In genomic region chr17:43458598-43458997, GRCm38 (mm10) we compare ENCODE assay signal across 8 mouse cellular contexts. TPM values are rescaled to one million over a fixed set of nuclear protein-coding genes. Genes with fewer than 3 reads are reported as not detected.
A peak's percentile ranks its signal among the peaks of the same experiment; 100 is the strongest.
DNase-seq lines count a peak whose midpoint lies in the region; ATAC-seq and TF ChIP-seq lines count a peak whose summit lies in the region.

No protein-coding gene starts in this region.

- no peak for TF ChIP-seq POLR2A in liver, adult 2 months (IDR thresholded peaks at IDR 0.05; ENCODE audit: extremely low read depth, insufficient read depth, low read length)
- TF ChIP-seq POLR2A in thymus, adult 2 months (IDR thresholded peaks at IDR 0.05; ENCODE audit: control insufficient read depth, extremely low read depth, insufficient read depth, low read length, poor library complexity), result no peak

- no peak overlapping the region for H3K27ac ChIP-seq in midbrain, embryonic 11.5 days (ENCODE audit: low read depth, low read length)
- no peak overlapping the region for H3K27ac ChIP-seq in midbrain, embryonic 16.5 days (ENCODE audit: low read length)
- no peak overlapping the region for H3K27ac ChIP-seq in kidney, embryonic 14.5 days (ENCODE audit: low read depth, low read length)
- H3K27ac ChIP-seq in liver, adult 2 months (replicated peaks; ENCODE audit: insufficient read depth, low read depth, low read length), result no peak overlapping the region
- H3K27ac ChIP-seq in thymus, adult 2 months (ENCODE audit: control insufficient read depth, insufficient read depth, low read length), result no peak overlapping the region

- peak; percentile 96 for DNase-seq in midbrain, embryonic 11.5 days (ENCODE audit: low spot score, missing footprints)
- peak; percentile 60 for DNase-seq in embryo, embryonic 11.5 days (ENCODE audit: low read depth, low spot score)
- DNase-seq in gonadal fat pad, adult 2 months (ENCODE audit: low read depth), result peak; percentile 4
- peak; percentile 58 for DNase-seq in liver, adult 2 months (ENCODE audit: extremely low read depth, low read depth, low spot score)
- DNase-seq in thymus, adult 2 months, result peak; percentile 66

- H3K27me3 ChIP-seq in midbrain, embryonic 11.5 days (ENCODE audit: control insufficient read depth, insufficient read depth, low read length), result no peaks in the 10 kb centered on the region
- H3K27me3 ChIP-seq in midbrain, embryonic 16.5 days (ENCODE audit: control insufficient read depth, insufficient read depth, low read depth, low read length), result no peaks in the 10 kb centered on the region
- H3K27me3 ChIP-seq in kidney, embryonic 14.5 days (ENCODE audit: control insufficient read depth, insufficient read depth, low read length), result no peaks in the 10 kb centered on the region
- H3K27me3 ChIP-seq in liver, adult 2 months (ENCODE audit: control insufficient read depth, insufficient read depth, low read length), result no peaks in the 10 kb centered on the region
- H3K27me3 ChIP-seq in thymus, adult 2 months (ENCODE audit: control insufficient read depth, insufficient read depth, low read length), result no peaks in the 10 kb centered on the region

- no peak overlapping the region for H3K4me2 ChIP-seq in midbrain, embryonic 11.5 days
- H3K4me2 ChIP-seq in midbrain, embryonic 16.5 days (ENCODE audit: low read length), result no peak overlapping the region
- H3K4me2 ChIP-seq in kidney, embryonic 14.5 days (replicated peaks; ENCODE audit: low read depth, low read length), result no peak overlapping the region

- no peaks in the 10 kb centered on the region for H3K79me2 ChIP-seq in liver, adult 2 months (ENCODE audit: control insufficient read depth, insufficient read depth, low read length)

- TF ChIP-seq CTCF in liver, adult 2 months (IDR thresholded peaks at IDR 0.05; ENCODE audit: low read depth, low read length), result peak; percentile 70
- peak; percentile 16; the same call in 1 of the 2 replicates for TF ChIP-seq CTCF in thymus, adult 2 months (IDR thresholded peaks at IDR 0.05; ENCODE audit: borderline replicate concordance, control insufficient read depth, extremely low read depth, insufficient read depth, low read length, poor library complexity)

- 14% methylated on average over 9 of the region's 9 CpGs for WGBS in midbrain, embryonic 11.5 days
- 9% methylated on average over 9 of the region's 9 CpGs for WGBS in midbrain, embryonic 16.5 days
- WGBS in kidney, embryonic 14.5 days, result 15% methylated on average over 9 of the region's 9 CpGs
- 13% methylated on average over 9 of the region's 9 CpGs for WGBS in liver, adult 2 months
- 4% methylated on average over 9 of the region's 9 CpGs for WGBS in thymus, adult 2 months

- H3K36me3 ChIP-seq in midbrain, embryonic 11.5 days (ENCODE audit: control insufficient read depth, insufficient read depth, low read length), result no peaks in the 10 kb centered on the region
- no peaks in the 10 kb centered on the region for H3K36me3 ChIP-seq in midbrain, embryonic 16.5 days (ENCODE audit: control insufficient read depth, insufficient read depth, low read length)
- H3K36me3 ChIP-seq in kidney, embryonic 14.5 days (ENCODE audit: control insufficient read depth, insufficient read depth, low read length), result no peaks in the 10 kb centered on the region; the same call in 1 of the 2 replicates
- no peaks in the 10 kb centered on the region for H3K36me3 ChIP-seq in liver, adult 2 months (ENCODE audit: control insufficient read depth, insufficient read depth, low read length)
- H3K36me3 ChIP-seq in thymus, adult 2 months (ENCODE audit: control insufficient read depth, insufficient read depth, low read length), result no peaks in the 10 kb centered on the region

- peak; percentile 47; the same call in 1 of the 2 replicates for ATAC-seq in midbrain, embryonic 11.5 days (ENCODE audit: low FRiP score)
- ATAC-seq in midbrain, embryonic 16.5 days, result no peak
- ATAC-seq in kidney, embryonic 14.5 days (ENCODE audit: low FRiP score, low TSS enrichment), result peak; percentile 20; the same call in 1 of the 2 replicates
- ATAC-seq in neutrophil, adult 5-6 weeks (ENCODE audit: extremely low read depth, insufficient number of reproducible peaks, low FRiP score, poor library complexity, severe bottlenecking), result peak; percentile 53; the same call in 1 of the 2 replicates

- H3K4me3 ChIP-seq in midbrain, embryonic 11.5 days (ENCODE audit: low read depth, low read length), result no peak overlapping the region
- no peak overlapping the region for H3K4me3 ChIP-seq in midbrain, embryonic 16.5 days (ENCODE audit: low read depth, low read length)
- no peak overlapping the region for H3K4me3 ChIP-seq in kidney, embryonic 14.5 days (ENCODE audit: low read length)
- H3K4me3 ChIP-seq in liver, adult 2 months (ENCODE audit: insufficient read depth, low read depth, low read length), result no peak overlapping the region
- H3K4me3 ChIP-seq in thymus, adult 2 months (ENCODE audit: control insufficient read depth, insufficient read depth, low read length), result no peak overlapping the region

- H3K4me1 ChIP-seq in midbrain, embryonic 11.5 days (ENCODE audit: control insufficient read depth, insufficient read depth, low read length), result no peaks in the 10 kb centered on the region
- peaks cover 6% of the 10 kb centered on the region for H3K4me1 ChIP-seq in midbrain, embryonic 16.5 days (ENCODE audit: control insufficient read depth, insufficient read depth, low read length)
- 0 out of 2 replicates have a peak, but pooled peaks cover 3% of the 10 kb centered on the region for H3K4me1 ChIP-seq in kidney, embryonic 14.5 days (ENCODE audit: control insufficient read depth, insufficient read depth, low read length)
- no peaks in the 10 kb centered on the region for H3K4me1 ChIP-seq in liver, adult 2 months (ENCODE audit: control insufficient read depth, insufficient read depth, low read length)
- no peaks in the 10 kb centered on the region for H3K4me1 ChIP-seq in thymus, adult 2 months (replicated peaks; ENCODE audit: control insufficient read depth, insufficient read depth, low read length)

- H3K9ac ChIP-seq in midbrain, embryonic 11.5 days (ENCODE audit: low read length), result no peak overlapping the region
- H3K9ac ChIP-seq in midbrain, embryonic 16.5 days (ENCODE audit: low read depth, low read length), result no peak overlapping the region
- no peak overlapping the region for H3K9ac ChIP-seq in kidney, embryonic 14.5 days (ENCODE audit: low read depth, low read length)
- no peak overlapping the region for H3K9ac ChIP-seq in liver, adult 2 months (ENCODE audit: low read depth, low read length)

- no peaks in the 10 kb centered on the region for H3K9me3 ChIP-seq in midbrain, embryonic 11.5 days (ENCODE audit: control insufficient read depth, low read length)
- H3K9me3 ChIP-seq in midbrain, embryonic 16.5 days (replicated peaks; ENCODE audit: control insufficient read depth, low read length, poor library complexity, severe bottlenecking), result no peaks in the 10 kb centered on the region
- no peaks in the 10 kb centered on the region for H3K9me3 ChIP-seq in kidney, embryonic 14.5 days (ENCODE audit: control insufficient read depth, low read length)

RNA-seq across cellular contexts. Expression of gene Mep1a, which starts 44.0 kb away (rescaled TPM):
- polyA plus RNA-seq in midbrain, embryonic 11.5 days (2014; fragmentation: Nextera tagmentation; extraction: Ambion mirVana), result 0.14 TPM in 1 of 2 replicates, not detected in the other
- 0.06 TPM in 1 of 2 replicates, not detected in the other for polyA plus RNA-seq in midbrain, embryonic 16.5 days (2015; fragmentation: Nextera tagmentation; extraction: Ambion mirVana)
- 2.5 and 5.3 TPM in 2 replicates for polyA plus RNA-seq in gonadal fat pad, adult 2 months (2012; rRNA removed)
- 6.0 and 12.8 TPM in 2 replicates for polyA plus RNA-seq in kidney, embryonic 14.5 days (2014; fragmentation: Nextera tagmentation; extraction: Ambion mirVana)
- total RNA-seq in liver, adult 2 months (2014; rRNA removed), result 0.07 TPM in 1 of 2 replicates, not detected in the other
- 0.05 and 0.07 TPM in 2 replicates for polyA plus RNA-seq in liver, adult 2 months (2012; rRNA removed)
- 0.12 TPM in 1 of 2 replicates, not detected in the other for total RNA-seq in neutrophil, adult 5-6 weeks (2017)
- polyA plus RNA-seq in thymus, adult 2 months (2012; rRNA removed), result 1.0 and 1.7 TPM in 2 replicates

Comparison
In these comparisons a context has a peak if more than half of its experiments do, and no peak if none do; other contexts are left out.
1. DNase-seq: peak in every context shown above with its lines; median percentile 96 in midbrain, embryonic 11.5 days; 66 in thymus, adult 2 months; 60 in embryo, embryonic 11.5 days; 58 in liver, adult 2 months; 4 in gonadal fat pad, adult 2 months.